Mouse (Mus musculus) testis, adult 2 months (tissue): Measurements from ENCODE around the gene Slco2b1.

ENCODE experiments used
- CTCF ChIP-seq: fragments of 200-500 bp; IDR thresholded peaks from 2 replicates; pipeline ENCODE4 v1.5.1; 2012; ENCODE audit warnings: low read depth, mild to moderate bottlenecking, inconsistent platforms, low read length, moderate library complexity; ENCODE audit not compliant: control insufficient read depth, insufficient read depth, insufficient replicate concordance
- POLR2A ChIP-seq: fragments of 200-500 bp; IDR thresholded peaks from 2 replicates; pipeline ENCODE4 v1.6.1; 2012; ENCODE audit warnings: low read depth, mild to moderate bottlenecking, inconsistent platforms, low read length, moderate library complexity; ENCODE audit not compliant: control insufficient read depth

DNA sequence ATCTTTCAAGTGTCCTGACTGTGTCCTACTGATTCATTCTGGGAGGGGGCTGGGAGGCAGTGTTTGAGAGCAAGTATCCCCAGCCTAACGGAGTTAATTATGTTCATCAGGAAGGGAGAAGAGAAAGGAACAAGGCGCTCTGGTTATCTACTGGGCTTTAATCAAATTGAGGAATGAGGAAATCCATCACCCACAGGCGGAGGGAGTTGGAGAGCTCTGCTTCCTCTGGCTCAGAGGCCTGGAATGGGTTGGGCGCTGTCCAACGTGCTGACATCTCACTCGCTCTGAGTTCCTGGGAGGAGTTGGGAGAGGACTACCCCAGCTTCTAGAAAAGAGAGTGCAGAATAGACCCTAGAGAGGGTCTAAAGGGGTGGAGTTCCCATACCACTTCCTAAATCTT lies 62.5 kb downstream of the Slco2b1 start:
- TF ChIP-seq CTCF (no peak), POLR2A (no peak)
